Mouse (Mus musculus): ENCODE data around the gene Lrrc34. TPM values are rescaled to one million over a fixed set of nuclear protein-coding genes. Genes with fewer than 3 reads are reported as not detected.
A peak's percentile ranks its signal among the peaks of the same experiment; 100 is the strongest.

The Lrrc34 gene
- polyA plus RNA-seq, 1 experiment from 2014 or later = 2.2 TPM

DNA sequence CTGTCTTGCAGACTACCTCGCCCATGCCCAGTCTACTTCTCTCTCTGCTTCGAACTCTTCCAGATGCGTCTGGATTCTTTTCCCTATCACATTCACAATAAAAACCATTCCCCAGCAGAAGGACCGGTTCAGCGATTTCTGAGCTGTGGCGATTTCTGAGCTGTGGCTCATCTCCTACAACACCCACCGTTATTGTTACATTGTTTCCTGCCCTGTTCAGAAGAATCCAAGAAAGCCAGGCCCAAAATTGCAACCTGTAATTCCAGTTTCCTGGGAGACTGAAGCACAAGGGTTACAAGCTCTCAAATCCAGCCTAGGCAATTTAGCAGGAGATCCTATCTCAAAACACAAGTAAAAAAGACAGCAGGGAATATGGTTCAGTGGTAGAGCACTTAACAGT lies 50.4 kb downstream of the Lrrc34 start:
- H3K27me3 ChIP-seq = peaks cover 9% of the 10 kb centered on the region; the same call in 1 of the 2 replicates
- H3K4me2 ChIP-seq = no peak overlapping the region
- peaks cover 23% of the 10 kb centered on the region for H3K4me1 ChIP-seq
- H3K4me3 ChIP-seq (replicated peaks) = no peak overlapping the region
- H3K27ac ChIP-seq = no peak overlapping the region
- H3K9me3 ChIP-seq (replicated peaks) = no peaks in the 10 kb centered on the region
- H3K9ac ChIP-seq = no peak overlapping the region
- no peak for ATAC-seq (replicated peaks; ENCODE audit: low FRiP score)
- 82% methylated on average over 7 of the region's 7 CpGs for WGBS
- no peaks in the 10 kb centered on the region for H3K36me3 ChIP-seq

DNA sequence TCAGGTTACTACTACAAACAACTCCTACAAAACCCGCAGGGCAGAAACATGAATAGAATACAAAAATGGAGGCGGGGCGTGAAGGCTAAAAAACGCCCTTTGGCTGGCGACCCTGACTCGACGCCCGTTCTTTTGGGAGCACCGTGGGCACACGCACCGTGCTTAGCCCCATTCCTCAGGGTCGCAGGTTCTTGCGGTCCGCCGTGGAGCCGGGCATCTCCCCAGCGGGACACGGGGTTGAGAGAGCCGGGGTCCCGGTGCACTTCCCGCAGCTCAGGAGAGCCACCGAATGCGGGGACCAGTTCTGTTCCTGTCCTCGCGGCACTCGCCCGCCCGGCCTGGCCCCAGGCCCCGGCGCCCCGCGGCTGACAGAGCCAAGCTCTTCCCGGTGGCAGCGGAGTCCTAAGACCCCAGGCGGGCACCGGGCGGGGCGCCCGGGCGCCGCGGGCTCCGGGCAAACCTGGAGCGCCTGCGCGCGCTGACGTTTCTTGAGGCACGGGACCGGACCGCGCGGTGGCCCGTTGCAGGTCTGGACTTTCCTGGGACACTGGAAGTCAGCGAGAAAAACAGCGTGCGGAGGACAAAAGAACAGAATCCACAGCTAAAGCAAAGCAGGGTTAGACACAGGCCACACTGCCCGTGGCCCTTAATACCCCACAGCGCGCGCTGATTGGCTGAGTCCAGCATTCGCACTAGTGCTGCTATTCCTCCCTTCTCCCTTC lies 52.4 kb downstream of the Lrrc34 start:
- peak overlapping the region; percentile 93 for H3K4me2 ChIP-seq
- no peak overlapping the region for H3K27ac ChIP-seq
- peaks cover 21% of the 10 kb centered on the region for H3K4me1 ChIP-seq
- under 1% methylated on average over 62 of the region's 62 CpGs for WGBS
- H3K9ac ChIP-seq = peak overlapping the region; percentile 74
- H3K9me3 ChIP-seq (replicated peaks) = no peaks in the 10 kb centered on the region
- ATAC-seq (replicated peaks; ENCODE audit: low FRiP score) = peak; percentile 66
- H3K4me3 ChIP-seq (replicated peaks) = peak overlapping the region; percentile 80
- no peaks in the 10 kb centered on the region for H3K36me3 ChIP-seq
- peaks cover 9% of the 10 kb centered on the region; the same call in 1 of the 2 replicates for H3K27me3 ChIP-seq

- no peak overlapping the region for H3K4me3 ChIP-seq (replicated peaks)
- 81% methylated on average over 4 of the region's 4 CpGs for WGBS
- no peaks in the 10 kb centered on the region for H3K36me3 ChIP-seq
- no peak overlapping the region for H3K9ac ChIP-seq
- no peak overlapping the region for H3K4me2 ChIP-seq
- no peaks in the 10 kb centered on the region for H3K9me3 ChIP-seq (replicated peaks)
- H3K27ac ChIP-seq = no peak overlapping the region
- H3K4me1 ChIP-seq = peaks cover 10% of the 10 kb centered on the region; the same call in 1 of the 2 replicates
- H3K27me3 ChIP-seq = peaks cover 7% of the 10 kb centered on the region; the same call in 1 of the 2 replicates
- ATAC-seq (replicated peaks; ENCODE audit: low FRiP score) = no peak
Observed at GRCm38 (mm10) chr3:30593719-30594485, 53.8 kb downstream of the Lrrc34 start.

GRCm38 (mm10) chr3:30592418-30592853 lies 55.2 kb downstream of the Lrrc34 start:
- H3K36me3 ChIP-seq = no peaks in the 10 kb centered on the region
- H3K4me3 ChIP-seq (replicated peaks) = no peak overlapping the region
- H3K27me3 ChIP-seq = no peaks in the 10 kb centered on the region
- H3K27ac ChIP-seq = peak overlapping the region; percentile 34; the same call in 1 of the 2 replicates
- no peaks in the 10 kb centered on the region for H3K9me3 ChIP-seq (replicated peaks)
- WGBS = 3% methylated on average over 2 of the region's 2 CpGs
- H3K4me1 ChIP-seq = peaks cover 10% of the 10 kb centered on the region; the same call in 1 of the 2 replicates
- H3K9ac ChIP-seq = no peak overlapping the region; the same call in 1 of the 2 replicates
- H3K4me2 ChIP-seq = no peak overlapping the region
- ATAC-seq (replicated peaks; ENCODE audit: low FRiP score) = peak; percentile 61; the same call in 1 of the 2 replicates

DNA sequence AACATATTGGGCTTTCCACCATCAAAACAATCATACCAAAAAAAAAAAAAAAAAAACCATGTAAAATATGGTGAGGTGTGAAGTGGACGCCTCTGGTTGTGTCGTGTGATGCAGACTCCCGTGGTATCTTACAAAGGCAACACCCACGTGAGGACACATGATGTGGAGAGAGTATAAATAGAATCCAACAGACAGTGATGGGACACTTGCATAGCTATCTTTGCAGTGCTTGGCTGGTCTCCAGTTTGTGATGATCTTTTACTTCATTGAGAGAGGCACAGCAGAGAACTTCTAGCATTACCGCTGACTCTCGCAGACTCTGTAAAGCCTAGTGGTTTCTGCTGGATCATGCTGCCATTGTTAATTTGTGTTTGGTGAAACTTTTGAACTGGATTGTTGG lies 58.8 kb downstream of the Lrrc34 start:
- 81% methylated on average over 6 of the region's 6 CpGs for WGBS
- no peaks in the 10 kb centered on the region for H3K9me3 ChIP-seq (replicated peaks)
- no peak overlapping the region for H3K27ac ChIP-seq
- no peak overlapping the region for H3K4me3 ChIP-seq (replicated peaks)
- no peak overlapping the region for H3K4me2 ChIP-seq
- no peaks in the 10 kb centered on the region for H3K4me1 ChIP-seq
- H3K9ac ChIP-seq = no peak overlapping the region
- H3K27me3 ChIP-seq = no peaks in the 10 kb centered on the region
- ATAC-seq (replicated peaks; ENCODE audit: low FRiP score) = no peak
- no peaks in the 10 kb centered on the region for H3K36me3 ChIP-seq

Other genes starting within 250 kb of the Lrrc34 start
- gene Mecom, start 99.9 kb downstream of the Lrrc34 start, polyA plus RNA-seq (2015; fragmentation: Nextera tagmentation; extraction: Ambion mirVana) = 66.4 and 72.7 TPM in 2 replicates
- gene Actrt3, start 47.9 kb downstream of the Lrrc34 start, polyA plus RNA-seq (2015; fragmentation: Nextera tagmentation; extraction: Ambion mirVana) = not detected in 2 replicates
- gene Mynn, start 45.8 kb downstream of the Lrrc34 start, polyA plus RNA-seq (2015; fragmentation: Nextera tagmentation; extraction: Ambion mirVana) = 34.3 and 36.0 TPM in 2 replicates
- gene Lrriq4, start 3.4 kb downstream of the Lrrc34 start, polyA plus RNA-seq (2015; fragmentation: Nextera tagmentation; extraction: Ambion mirVana) = not detected in 2 replicates
- gene Lrrc31, start 52.0 kb upstream of the Lrrc34 start, polyA plus RNA-seq (2015; fragmentation: Nextera tagmentation; extraction: Ambion mirVana) = 0.08 and 0.18 TPM in 2 replicates
- not detected in 2 replicates for gene Samd7, start 98.4 kb upstream of the Lrrc34 start, polyA plus RNA-seq (2015; fragmentation: Nextera tagmentation; extraction: Ambion mirVana)
- 90.5 and 106 TPM in 2 replicates for gene Sec62, start 145.0 kb upstream of the Lrrc34 start, polyA plus RNA-seq (2015; fragmentation: Nextera tagmentation; extraction: Ambion mirVana)
- 10.8 and 11.4 TPM in 2 replicates for gene Gpr160, start 208.1 kb upstream of the Lrrc34 start, polyA plus RNA-seq (2015; fragmentation: Nextera tagmentation; extraction: Ambion mirVana)